Mouse (Mus musculus) CH12.LX (cell line): Measurements from ENCODE around the gene Luc7l3.

Experiments
- CTCF ChIP-seq, 2 experiments: IDR thresholded peaks in 1 of 2; conservative IDR thresholded peaks in 1 of 2; 2 replicates each; pipeline ENCODE4 v1.5.1; 2011 to 2012; ENCODE audit warnings: low read depth in 2 of 2, low read length in 2 of 2, improper control_type of control experiment in 1 of 2, inconsistent platforms in 1 of 2, mild to moderate bottlenecking in 1 of 2, moderate library complexity in 1 of 2
- EP300 ChIP-seq: IDR thresholded peaks from 2 replicates; pipeline ENCODE4 v1.6.1; 2011; ENCODE audit warnings: low read length, improper control_type of control experiment
- KAT2A ChIP-seq: IDR thresholded peaks from 2 replicates; pipeline ENCODE4 v1.6.1; 2012; ENCODE audit warnings: low read length, improper control_type of control experiment, inconsistent platforms; ENCODE audit not compliant: insufficient replicate concordance
- MAFK ChIP-seq: IDR thresholded peaks from 2 replicates; pipeline ENCODE4 v1.6.1; 2011; ENCODE audit warnings: low read length, improper control_type of control experiment; ENCODE audit not compliant: insufficient replicate concordance
- MAX ChIP-seq: IDR thresholded peaks from 2 replicates; pipeline ENCODE4 v1.6.1; 2011; ENCODE audit warnings: low read length, improper control_type of control experiment
- MAZ ChIP-seq: IDR thresholded peaks from 2 replicates; pipeline ENCODE4 v1.6.1; 2012; ENCODE audit warnings: low read depth, mild to moderate bottlenecking, inconsistent platforms, low read length, improper control_type of control experiment, moderate library complexity
- NELFE ChIP-seq: IDR thresholded peaks from 2 replicates; pipeline ENCODE4 v1.6.1; 2011; ENCODE audit warnings: low read depth, low read length, improper control_type of control experiment
- POLR2A ChIP-seq: IDR thresholded peaks from 2 replicates; pipeline ENCODE4 v1.6.1; 2011; ENCODE audit warnings: low read depth, mild to moderate bottlenecking, improper control_type of control experiment, low read length
- SIN3A ChIP-seq: IDR thresholded peaks from 2 replicates; pipeline ENCODE4 v1.6.1; 2012; ENCODE audit warnings: low read length, improper control_type of control experiment, inconsistent platforms

- TF ChIP-seq POLR2A (no peak), CTCF (conservative IDR thresholded peaks at IDR 0.05 in 1 of 2, IDR thresholded peaks at IDR 0.05 in 1 of 2; ENCODE audit: low read depth in 2 of 2, low read length in 2 of 2) (no peak), NELFE (no peak), MAFK (no peak), KAT2A (no peak), EP300 (no peak), MAX (no peak), SIN3A (no peak), MAZ (no peak)
Measured at GRCm38 (mm10) chr11:94268761-94269160, 53.0 kb downstream of the Luc7l3 start.
